Mouse (Mus musculus): ENCODE data around the gene D030056L22Rik. TPM values are rescaled to one million over a fixed set of nuclear protein-coding genes. Genes with fewer than 3 reads are reported as not detected.
A peak's percentile ranks its signal among the peaks of the same experiment; 100 is the strongest.
"Not testable (repeated sequence)": the region's sequence is repeated elsewhere in the genome, so short reads cannot be mapped to it uniquely, and the experiment has no call there.

Gene D030056L22Rik
- polyA plus RNA-seq, 1 experiment from 2014 or later: 43.4 TPM

GRCm38 (mm10) chr19:18710903-18711302 is 2.1 kb upstream of the D030056L22Rik start:
- no peak for TF ChIP-seq CTCF (IDR thresholded peaks at IDR 0.05; ENCODE audit: low read depth)
- Histone ChIP-seq H3K9ac (no peak overlapping the region), H3K27ac (ENCODE audit: low read depth) (no peak overlapping the region), H3K36me3 (ENCODE audit: insufficient read depth) (0 out of 2 replicates have a peak, but pooled peaks cover 6% of the 10 kb centered on the region), H3K4me2 (no peak overlapping the region), H3K4me1 (ENCODE audit: insufficient read depth) (0 out of 2 replicates have a peak, but pooled peaks cover 6% of the 10 kb centered on the region), H3K9me3 (ENCODE audit: low read depth, low read length) (no peaks in the 10 kb centered on the region), H3K27me3 (ENCODE audit: insufficient read depth, low read length) (no peaks in the 10 kb centered on the region), H3K4me3 (ENCODE audit: low read depth, low read length) (no peak overlapping the region)
- DNase-seq (no peak), ATAC-seq (ENCODE audit: insufficient read depth) (no peak)
- 85% methylated on average over 6 of the region's 6 CpGs for WGBS

DNA sequence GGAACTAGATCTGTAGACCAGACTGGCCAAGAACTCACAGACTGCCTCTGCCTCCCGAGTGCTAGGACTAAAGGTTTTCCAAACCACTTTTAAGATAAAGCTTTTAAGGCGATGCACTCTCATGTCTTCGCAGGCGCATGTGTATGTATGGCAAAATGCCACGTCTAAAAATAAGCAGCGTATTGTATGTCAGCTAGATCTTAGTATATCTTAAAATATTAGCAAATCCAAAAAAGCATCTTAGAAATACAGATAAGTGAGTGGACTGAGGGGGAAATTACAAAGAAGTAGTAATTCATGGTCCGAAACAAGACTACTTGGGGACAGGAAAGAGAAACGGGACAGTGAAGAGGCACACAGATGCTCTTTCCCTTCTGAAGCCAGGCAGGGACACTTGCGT is 1.4 kb upstream of the D030056L22Rik start:
- ATAC-seq (ENCODE audit: insufficient read depth) (no peak), DNase-seq (peak; percentile 24)
- Histone ChIP-seq H3K9ac (no peak overlapping the region), H3K4me1 (ENCODE audit: insufficient read depth) (0 out of 2 replicates have a peak, but pooled peaks cover 6% of the 10 kb centered on the region), H3K36me3 (ENCODE audit: insufficient read depth) (0 out of 2 replicates have a peak, but pooled peaks cover 6% of the 10 kb centered on the region), H3K4me2 (no peak overlapping the region), H3K27ac (ENCODE audit: low read depth) (no peak overlapping the region), H3K4me3 (ENCODE audit: low read depth, low read length) (no peak overlapping the region), H3K9me3 (ENCODE audit: low read depth, low read length) (no peaks in the 10 kb centered on the region), H3K27me3 (ENCODE audit: insufficient read depth, low read length) (no peaks in the 10 kb centered on the region)
- no peak for TF ChIP-seq CTCF (IDR thresholded peaks at IDR 0.05; ENCODE audit: low read depth)
- 80% methylated on average over 9 of the region's 9 CpGs for WGBS

DNA sequence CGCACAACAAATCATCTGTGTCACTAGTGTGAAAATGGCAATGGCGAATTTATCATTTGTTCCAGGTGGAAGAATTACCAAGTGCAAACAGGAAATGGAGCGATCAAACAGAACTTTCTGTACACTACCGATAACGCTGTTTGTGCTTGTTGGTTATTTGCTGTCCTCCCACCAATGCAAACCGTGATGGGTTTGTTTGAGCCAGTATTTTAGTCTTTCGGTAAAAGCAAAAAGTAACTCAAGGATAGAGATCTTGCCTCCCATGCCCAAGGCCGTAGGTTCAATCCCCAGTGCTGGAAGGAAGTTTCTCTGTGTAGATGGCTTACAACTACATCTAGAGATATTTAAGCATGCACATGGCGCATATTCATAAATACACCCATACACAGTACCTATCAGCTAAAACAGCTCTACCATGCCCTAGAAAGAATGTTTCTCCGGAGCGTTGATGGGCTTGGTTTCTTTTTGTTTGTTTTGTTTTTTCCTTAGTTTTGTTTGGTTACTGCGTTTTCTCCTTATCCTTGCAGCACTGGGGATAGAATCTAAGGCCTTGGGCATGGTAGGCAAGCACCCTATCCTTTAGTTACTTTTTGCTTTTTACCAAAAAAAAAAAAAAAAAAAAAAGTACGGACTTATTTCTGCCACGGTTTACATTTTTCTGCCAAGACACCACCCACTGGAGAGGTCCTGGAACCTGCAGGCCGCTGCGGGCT is 684 bp upstream of the D030056L22Rik start:
- Histone ChIP-seq H3K4me3 (ENCODE audit: low read depth, low read length) (peak overlapping the region; percentile 87), H3K9ac (peak overlapping the region; percentile 72), H3K9me3 (ENCODE audit: low read depth, low read length) (no peaks in the 10 kb centered on the region), H3K27me3 (ENCODE audit: insufficient read depth, low read length) (no peaks in the 10 kb centered on the region), H3K27ac (ENCODE audit: low read depth) (peak overlapping the region; percentile 97), H3K36me3 (ENCODE audit: insufficient read depth) (0 out of 2 replicates have a peak, but pooled peaks cover 3% of the 10 kb centered on the region), H3K4me2 (peak overlapping the region; percentile 62), H3K4me1 (ENCODE audit: insufficient read depth) (0 out of 2 replicates have a peak, but pooled peaks cover 6% of the 10 kb centered on the region)
- ATAC-seq (ENCODE audit: insufficient read depth): no peak
- no peak for TF ChIP-seq CTCF (IDR thresholded peaks at IDR 0.05; ENCODE audit: low read depth)
- DNase-seq: peak; percentile 26
- 53% methylated on average over 16 of the region's 16 CpGs for WGBS

GRCm38 (mm10) chr19:18713357-18713756 is 364 bp downstream of the D030056L22Rik start:
- Histone ChIP-seq H3K9ac (peak overlapping the region; percentile 90), H3K4me3 (ENCODE audit: low read depth, low read length) (peak overlapping the region; percentile 87), H3K27ac (ENCODE audit: low read depth) (peak overlapping the region; percentile 97), H3K4me2 (peak overlapping the region; percentile 76)
- not testable (repeated sequence) for H3K4me1 ChIP-seq (ENCODE audit: insufficient read depth); H3K9me3 ChIP-seq (ENCODE audit: low read depth, low read length); H3K27me3 ChIP-seq (ENCODE audit: insufficient read depth, low read length); H3K36me3 ChIP-seq (ENCODE audit: insufficient read depth)
- peak; percentile 71 for ATAC-seq (ENCODE audit: insufficient read depth)
- peak; percentile 61 for DNase-seq
- WGBS: under 1% methylated on average over 39 of the region's 46 CpGs
- TF ChIP-seq CTCF (IDR thresholded peaks at IDR 0.05; ENCODE audit: low read depth): peak; percentile 11; the same call in 1 of the 2 replicates

DNA sequence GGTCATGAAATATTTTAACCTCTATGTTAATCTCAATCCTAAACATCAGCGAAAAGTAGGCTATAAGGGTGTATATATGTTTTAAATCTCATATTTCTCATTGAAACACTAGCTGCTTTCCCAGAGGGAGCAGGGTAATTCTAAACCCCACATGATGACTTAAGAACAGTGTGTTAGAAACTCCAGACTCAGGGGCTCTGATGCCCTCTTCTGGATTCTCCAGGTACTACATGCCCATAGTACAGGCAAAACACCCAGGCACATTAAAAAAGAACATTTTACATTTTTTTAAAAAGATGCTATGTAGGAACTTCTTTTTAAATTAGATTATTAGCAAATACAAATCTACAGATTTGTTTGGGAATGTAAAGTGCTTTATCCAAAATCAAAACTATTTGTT is 3.4 kb downstream of the D030056L22Rik start:
- Histone ChIP-seq H3K9me3 (ENCODE audit: low read depth, low read length) (no peaks in the 10 kb centered on the region), H3K27me3 (ENCODE audit: insufficient read depth, low read length) (no peaks in the 10 kb centered on the region), H3K4me2 (no peak overlapping the region), H3K4me1 (ENCODE audit: insufficient read depth) (0 out of 2 replicates have a peak, but pooled peaks cover 6% of the 10 kb centered on the region), H3K9ac (no peak overlapping the region), H3K4me3 (ENCODE audit: low read depth, low read length) (no peak overlapping the region), H3K36me3 (ENCODE audit: insufficient read depth) (peaks cover 18% of the 10 kb centered on the region), H3K27ac (ENCODE audit: low read depth) (no peak overlapping the region)
- peak; percentile 79 for TF ChIP-seq CTCF (IDR thresholded peaks at IDR 0.05; ENCODE audit: low read depth)
- 22% methylated on average over 1 of the region's 1 CpGs for WGBS
- ATAC-seq (ENCODE audit: insufficient read depth) (no peak), DNase-seq (peak; percentile 92)

GRCm38 (mm10) chr19:18720337-18720736 is 7.3 kb downstream of the D030056L22Rik start:
- no peak for TF ChIP-seq CTCF (IDR thresholded peaks at IDR 0.05; ENCODE audit: low read depth)
- Histone ChIP-seq H3K4me2 (no peak overlapping the region), H3K9ac (no peak overlapping the region), H3K36me3 (ENCODE audit: insufficient read depth) (peaks cover 18% of the 10 kb centered on the region), H3K4me1 (ENCODE audit: insufficient read depth) (no peaks in the 10 kb centered on the region), H3K4me3 (ENCODE audit: low read depth, low read length) (no peak overlapping the region), H3K27ac (ENCODE audit: low read depth) (no peak overlapping the region), H3K9me3 (ENCODE audit: low read depth, low read length) (no peaks in the 10 kb centered on the region), H3K27me3 (ENCODE audit: insufficient read depth, low read length) (no peaks in the 10 kb centered on the region)
- DNase-seq: no peak
- no peak for ATAC-seq (ENCODE audit: insufficient read depth)
- WGBS: 78% methylated on average over 3 of the region's 3 CpGs

DNA sequence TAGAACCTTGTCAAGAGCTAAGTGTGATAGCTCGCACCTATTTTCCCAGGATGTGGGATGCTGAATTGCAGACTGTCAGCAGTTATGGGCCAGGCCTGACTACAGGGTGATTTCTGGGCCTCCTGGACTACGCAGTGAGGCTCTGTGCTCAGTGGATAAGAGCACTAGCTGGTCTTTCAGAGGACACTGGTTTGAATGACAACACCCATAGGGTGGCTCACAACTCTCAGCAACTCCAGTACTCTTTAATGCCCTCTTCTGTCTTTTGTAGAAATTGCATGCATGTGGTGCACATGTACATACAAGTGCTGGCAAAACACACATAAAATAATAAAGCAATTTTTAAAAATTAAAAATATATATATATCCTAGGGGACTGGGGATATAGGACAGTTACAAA is 12.2 kb downstream of the D030056L22Rik start:
- WGBS: 88% methylated on average over 2 of the region's 2 CpGs
- H3K9ac ChIP-seq: no peak overlapping the region
- ATAC-seq (ENCODE audit: insufficient read depth): no peak
- no peak for DNase-seq
- H3K36me3 ChIP-seq (ENCODE audit: insufficient read depth): no peaks in the 10 kb centered on the region
- no peak overlapping the region for H3K27ac ChIP-seq (ENCODE audit: low read depth)
- H3K9me3 ChIP-seq (ENCODE audit: low read depth, low read length): no peaks in the 10 kb centered on the region
- no peaks in the 10 kb centered on the region for H3K27me3 ChIP-seq (ENCODE audit: insufficient read depth, low read length)
- no peak for TF ChIP-seq CTCF (IDR thresholded peaks at IDR 0.05; ENCODE audit: low read depth)
- no peak overlapping the region for H3K4me3 ChIP-seq (ENCODE audit: low read depth, low read length)
- no peaks in the 10 kb centered on the region for H3K4me1 ChIP-seq (ENCODE audit: insufficient read depth)
- H3K4me2 ChIP-seq: no peak overlapping the region
